Mouse (Mus musculus): ENCODE measurements at regions not wholly inside any gene's neighbourhood (a gene's known extent, or its start where the extent isn't known, plus 50 kb on each side); places are given as distances from the start of the nearest gene placed in this dataset.
A peak's percentile ranks its signal among the peaks of the same experiment; 100 is the strongest.

GRCm38 (mm10) chr2:56083226-56083625, 647.5 kb downstream of the Kcnj3 start:
- Histone ChIP-seq H3K27me3 (replicated peaks) (no peaks in the 10 kb centered on the region), H3K4me3 (replicated peaks) (no peak overlapping the region), H3K9me3 (no peaks in the 10 kb centered on the region), H3K4me1 (replicated peaks) (no peaks in the 10 kb centered on the region), H3K4me2 (replicated peaks) (no peak overlapping the region), H3K27ac (no peak overlapping the region), H3K9ac (no peak overlapping the region), H3K36me3 (no peaks in the 10 kb centered on the region)
- WGBS, result 50% methylated on average over 1 of the region's 1 CpGs
- ATAC-seq, result no peak

DNA sequence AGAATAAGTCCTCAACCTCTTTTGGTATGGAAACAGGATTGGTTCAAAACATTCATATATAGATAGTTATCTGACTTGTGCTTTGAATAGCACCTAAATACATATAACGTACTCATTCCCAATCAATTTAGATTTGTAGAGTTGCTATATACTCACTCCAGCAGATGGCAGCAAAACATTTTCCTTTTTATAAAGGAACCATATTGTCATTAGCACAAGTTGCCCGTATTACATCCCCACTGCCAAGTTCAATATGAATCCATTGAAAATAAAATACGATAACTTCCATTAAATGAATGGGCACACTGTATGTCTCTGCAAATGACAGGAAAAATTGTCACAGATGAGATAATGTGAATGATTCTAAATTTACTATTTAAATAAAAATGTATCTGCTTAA, 673.8 kb downstream of the Kcnj3 start:
- no peaks in the 10 kb centered on the region for H3K36me3 ChIP-seq
- no peak overlapping the region for H3K4me2 ChIP-seq (replicated peaks)
- H3K9me3 ChIP-seq, result no peaks in the 10 kb centered on the region
- no peaks in the 10 kb centered on the region for H3K4me1 ChIP-seq (replicated peaks)
- 46% methylated on average over 3 of the region's 3 CpGs for WGBS
- no peak overlapping the region for H3K27ac ChIP-seq
- ATAC-seq, result no peak
- no peaks in the 10 kb centered on the region for H3K27me3 ChIP-seq (replicated peaks)
- no peak overlapping the region for H3K9ac ChIP-seq
- no peak overlapping the region for H3K4me3 ChIP-seq (replicated peaks)

DNA sequence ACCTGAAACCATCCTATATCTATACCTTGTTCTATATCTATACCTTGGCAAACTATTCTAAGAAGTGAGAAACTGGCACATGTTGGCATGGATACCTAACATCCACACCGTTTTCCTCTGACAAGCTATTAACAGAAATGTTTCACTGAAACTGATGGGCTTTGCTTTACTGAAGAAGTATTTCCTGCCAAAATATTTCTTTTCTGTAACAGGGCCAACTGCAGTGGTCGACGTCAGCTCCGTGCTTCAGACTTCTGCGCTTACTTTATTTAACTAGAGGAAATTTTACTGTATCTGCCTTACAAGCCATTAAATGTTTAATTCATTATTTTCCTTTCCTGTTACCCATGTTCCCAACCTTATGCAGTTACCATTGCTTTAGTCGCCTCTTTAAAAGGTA, 674.2 kb downstream of the Kcnj3 start:
- Histone ChIP-seq H3K4me1 (replicated peaks) (no peaks in the 10 kb centered on the region), H3K4me3 (replicated peaks) (no peak overlapping the region), H3K36me3 (no peaks in the 10 kb centered on the region), H3K9ac (no peak overlapping the region), H3K4me2 (replicated peaks) (no peak overlapping the region), H3K27me3 (replicated peaks) (no peaks in the 10 kb centered on the region), H3K27ac (no peak overlapping the region), H3K9me3 (no peaks in the 10 kb centered on the region)
- no peak for ATAC-seq
- 50% methylated on average over 6 of the region's 6 CpGs for WGBS

DNA sequence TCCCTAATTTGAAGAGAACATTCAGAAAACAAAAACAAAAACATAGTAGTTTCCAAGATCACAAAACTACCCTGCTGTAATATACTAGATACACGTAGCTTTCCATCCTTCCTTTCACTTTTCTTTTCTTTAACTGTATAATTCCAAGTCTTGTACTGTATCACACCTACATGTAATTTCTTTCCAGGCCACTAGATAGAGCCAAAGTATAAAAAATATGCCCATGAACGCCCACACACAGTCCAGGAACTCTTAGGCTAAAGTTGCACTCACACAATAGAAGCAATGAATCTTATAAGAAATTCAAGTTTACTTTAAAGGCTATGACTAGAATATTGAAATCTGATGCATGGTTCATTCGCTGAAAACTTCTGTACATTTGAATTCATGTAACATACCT, 678.7 kb downstream of the Kcnj3 start:
- H3K9me3 ChIP-seq, result no peaks in the 10 kb centered on the region
- H3K4me1 ChIP-seq (replicated peaks), result no peaks in the 10 kb centered on the region
- H3K9ac ChIP-seq, result no peak overlapping the region
- ATAC-seq, result peak; percentile 75
- no peaks in the 10 kb centered on the region for H3K27me3 ChIP-seq (replicated peaks)
- no peak overlapping the region for H3K27ac ChIP-seq
- no peaks in the 10 kb centered on the region for H3K36me3 ChIP-seq
- WGBS, result 20% methylated on average over 3 of the region's 3 CpGs
- no peak overlapping the region for H3K4me2 ChIP-seq (replicated peaks)
- no peak overlapping the region for H3K4me3 ChIP-seq (replicated peaks)

- Histone ChIP-seq H3K36me3 (no peaks in the 10 kb centered on the region), H3K4me3 (replicated peaks) (no peak overlapping the region), H3K27me3 (replicated peaks) (no peaks in the 10 kb centered on the region), H3K4me1 (replicated peaks) (no peaks in the 10 kb centered on the region), H3K4me2 (replicated peaks) (no peak overlapping the region), H3K27ac (no peak overlapping the region), H3K9me3 (no peaks in the 10 kb centered on the region), H3K9ac (no peak overlapping the region)
- 29% methylated on average over 6 of the region's 6 CpGs for WGBS
- ATAC-seq, result no peak
Observed at GRCm38 (mm10) chr2:56119368-56119767, 683.6 kb downstream of the Kcnj3 start.

- no peaks in the 10 kb centered on the region for H3K36me3 ChIP-seq
- no peak overlapping the region for H3K4me2 ChIP-seq (replicated peaks)
- H3K9me3 ChIP-seq, result no peaks in the 10 kb centered on the region
- H3K27ac ChIP-seq, result no peak overlapping the region
- no peaks in the 10 kb centered on the region for H3K27me3 ChIP-seq (replicated peaks)
- no peak overlapping the region for H3K4me3 ChIP-seq (replicated peaks)
- H3K4me1 ChIP-seq (replicated peaks), result no peaks in the 10 kb centered on the region
- whole genome bisulfite sequencing, result 71% methylated on average over 6 of the region's 6 CpGs
- ATAC-seq, result no peak
- no peak overlapping the region for H3K9ac ChIP-seq
Observed at GRCm38 (mm10) chr2:56147107-56147615, 711.4 kb downstream of the Kcnj3 start.

- Histone ChIP-seq H3K27me3 (replicated peaks) (no peaks in the 10 kb centered on the region), H3K4me2 (replicated peaks) (no peak overlapping the region), H3K27ac (no peak overlapping the region), H3K36me3 (no peaks in the 10 kb centered on the region), H3K4me1 (replicated peaks) (no peaks in the 10 kb centered on the region), H3K9me3 (no peaks in the 10 kb centered on the region), H3K4me3 (replicated peaks) (no peak overlapping the region), H3K9ac (no peak overlapping the region)
- WGBS, result 74% methylated on average over 8 of the region's 8 CpGs
- no peak for ATAC-seq
Observed at GRCm38 (mm10) chr2:56196449-56196848, 760.7 kb downstream of the Kcnj3 start.

GRCm38 (mm10) chr2:56227476-56227875, 791.7 kb downstream of the Kcnj3 start:
- H3K4me1 ChIP-seq (replicated peaks), result no peaks in the 10 kb centered on the region
- ATAC-seq, result no peak
- H3K27ac ChIP-seq, result no peak overlapping the region
- no peak overlapping the region for H3K4me3 ChIP-seq (replicated peaks)
- H3K9me3 ChIP-seq, result no peaks in the 10 kb centered on the region
- WGBS, result 78% methylated on average over 7 of the region's 7 CpGs
- H3K36me3 ChIP-seq, result no peaks in the 10 kb centered on the region
- no peaks in the 10 kb centered on the region for H3K27me3 ChIP-seq (replicated peaks)
- no peak overlapping the region for H3K9ac ChIP-seq
- no peak overlapping the region for H3K4me2 ChIP-seq (replicated peaks)

DNA sequence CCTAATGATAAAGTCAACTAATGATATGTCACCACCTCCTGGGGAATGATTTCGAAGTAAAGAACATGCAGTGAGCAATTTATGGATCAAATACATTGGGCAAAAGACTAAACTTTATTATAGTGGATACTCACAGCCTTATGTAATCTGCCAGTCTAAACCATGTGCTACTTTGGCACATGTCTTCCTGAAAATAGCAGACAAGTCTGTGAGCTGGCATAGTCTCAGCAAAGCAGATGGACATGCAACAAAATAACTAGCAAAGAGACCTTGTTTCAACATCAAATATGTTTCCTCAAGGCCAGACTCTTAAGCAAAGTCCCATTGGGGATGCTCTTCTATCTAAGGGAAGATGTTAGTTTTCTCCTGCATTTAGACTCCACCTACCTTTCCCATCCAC, 797.3 kb downstream of the Kcnj3 start:
- H3K4me2 ChIP-seq (replicated peaks), result no peak overlapping the region
- ATAC-seq, result no peak

DNA sequence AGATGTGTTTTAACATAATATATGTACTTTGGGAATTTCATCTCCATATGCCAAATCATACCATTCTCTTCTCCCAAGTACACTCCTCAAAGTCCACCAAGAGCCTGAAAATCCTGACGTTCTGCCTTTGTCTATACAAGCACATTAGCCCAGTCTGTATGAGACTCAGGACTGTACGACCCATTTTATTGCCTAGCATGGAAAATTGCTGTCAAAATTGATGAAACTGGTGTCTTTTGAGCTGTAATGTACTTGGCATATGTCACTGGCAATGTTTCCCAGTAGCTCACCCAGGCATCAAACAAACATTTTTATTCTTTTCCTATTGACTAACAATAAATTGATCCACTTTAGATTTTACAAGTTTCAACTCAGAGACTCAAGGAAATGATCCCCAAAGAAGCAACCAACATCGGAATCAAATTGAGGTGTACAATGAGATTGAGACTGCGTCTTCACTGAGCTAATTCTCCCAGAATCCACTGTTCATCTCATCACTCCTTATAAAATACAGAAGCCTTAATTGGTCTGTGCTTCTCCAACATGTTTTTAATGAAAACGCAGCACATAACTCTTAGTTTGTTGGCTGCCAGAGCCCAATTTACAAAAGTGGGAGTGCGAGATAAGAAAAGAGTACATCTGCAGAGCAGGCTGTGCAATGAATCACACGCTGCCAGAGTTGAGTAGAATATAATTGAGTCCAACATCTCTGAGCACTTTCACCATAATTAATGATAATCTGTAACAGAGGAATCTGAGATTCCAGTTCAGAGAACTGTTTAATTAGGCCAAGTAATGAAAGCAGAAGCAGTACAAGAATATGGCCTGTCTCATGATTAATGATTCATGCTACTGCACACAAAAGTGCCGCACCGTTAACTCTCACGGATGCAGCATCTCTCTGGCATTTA, 821.5 kb downstream of the Kcnj3 start:
- Histone ChIP-seq H3K9me3 (no peaks in the 10 kb centered on the region), H3K27me3 (replicated peaks) (no peaks in the 10 kb centered on the region), H3K9ac (no peak overlapping the region), H3K36me3 (no peaks in the 10 kb centered on the region), H3K4me1 (replicated peaks) (no peaks in the 10 kb centered on the region), H3K4me3 (replicated peaks) (no peak overlapping the region), H3K4me2 (replicated peaks) (no peak overlapping the region), H3K27ac (no peak overlapping the region)
- 68% methylated on average over 10 of the region's 10 CpGs for WGBS
- no peak for ATAC-seq

More for the DNA sequence above, 797.3 kb downstream of the Kcnj3 start:
- no peak overlapping the region for H3K27ac ChIP-seq
- H3K9ac ChIP-seq, result no peak overlapping the region
- WGBS, result 72% methylated on average over 1 of the region's 1 CpGs
- H3K4me3 ChIP-seq (replicated peaks), result no peak overlapping the region
- H3K27me3 ChIP-seq (replicated peaks), result no peaks in the 10 kb centered on the region
- H3K9me3 ChIP-seq, result no peaks in the 10 kb centered on the region
- H3K36me3 ChIP-seq, result no peaks in the 10 kb centered on the region
- H3K4me1 ChIP-seq (replicated peaks), result no peaks in the 10 kb centered on the region

DNA sequence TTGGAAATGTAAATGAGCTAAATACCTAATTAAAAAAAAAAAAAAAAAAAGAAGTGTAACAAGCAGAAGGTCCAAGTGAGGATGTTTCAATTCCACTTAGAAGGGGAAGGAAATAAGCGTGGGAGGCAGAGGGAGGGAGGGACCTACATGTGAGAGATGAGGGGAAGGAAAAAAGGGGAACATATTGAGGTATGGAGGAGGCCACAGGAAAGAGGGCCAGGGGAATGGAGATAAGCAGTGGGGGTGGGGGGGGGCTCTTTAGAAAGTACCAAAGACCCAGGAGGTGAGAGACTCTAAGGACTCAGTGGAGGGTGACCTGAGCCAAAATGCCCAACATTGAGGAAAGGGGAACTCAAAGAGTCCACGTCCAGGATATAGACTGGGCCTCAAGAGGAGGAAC, 818.9 kb downstream of the Nr4a2 start:
- ATAC-seq, result no peak
- Histone ChIP-seq H3K27ac (no peak overlapping the region), H3K4me2 (replicated peaks) (no peak overlapping the region), H3K27me3 (replicated peaks) (no peaks in the 10 kb centered on the region), H3K36me3 (no peaks in the 10 kb centered on the region), H3K4me3 (replicated peaks) (no peak overlapping the region), H3K9ac (no peak overlapping the region), H3K4me1 (replicated peaks) (no peaks in the 10 kb centered on the region), H3K9me3 (no peaks in the 10 kb centered on the region)
- 79% methylated on average over 2 of the region's 2 CpGs for WGBS

DNA sequence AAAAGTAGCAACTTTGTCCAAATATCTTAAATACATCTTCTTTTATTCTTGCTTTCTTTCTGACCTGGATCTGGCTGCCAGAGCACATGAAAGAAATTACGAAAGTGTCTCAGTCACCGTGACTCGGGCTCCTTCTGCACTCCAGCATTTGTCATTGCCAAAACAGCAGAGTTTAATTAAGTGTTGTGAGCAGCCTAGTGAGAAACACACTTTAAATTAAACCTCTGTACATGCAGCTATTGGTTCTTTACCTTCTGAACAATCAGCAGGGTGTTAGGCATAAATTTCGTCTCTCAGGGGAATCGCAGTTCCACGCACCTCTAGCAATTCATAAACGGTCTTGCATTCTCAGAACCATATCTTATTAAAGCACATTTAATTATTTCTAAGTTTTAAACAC, 802.1 kb downstream of the Nr4a2 start:
- Histone ChIP-seq H3K9ac (no peak overlapping the region), H3K36me3 (no peaks in the 10 kb centered on the region), H3K4me2 (replicated peaks) (no peak overlapping the region), H3K4me1 (replicated peaks) (no peaks in the 10 kb centered on the region), H3K27me3 (replicated peaks) (no peaks in the 10 kb centered on the region), H3K27ac (no peak overlapping the region), H3K4me3 (replicated peaks) (no peak overlapping the region), H3K9me3 (no peaks in the 10 kb centered on the region)
- 76% methylated on average over 7 of the region's 7 CpGs for WGBS
- ATAC-seq, result no peak

GRCm38 (mm10) chr2:56322508-56322907, 801.3 kb downstream of the Nr4a2 start:
- no peaks in the 10 kb centered on the region for H3K9me3 ChIP-seq
- H3K4me2 ChIP-seq (replicated peaks), result no peak overlapping the region
- ATAC-seq, result no peak
- no peak overlapping the region for H3K4me3 ChIP-seq (replicated peaks)
- 88% methylated on average over 5 of the region's 5 CpGs for WGBS
- H3K4me1 ChIP-seq (replicated peaks), result no peaks in the 10 kb centered on the region
- no peak overlapping the region for H3K27ac ChIP-seq
- no peaks in the 10 kb centered on the region for H3K36me3 ChIP-seq
- H3K9ac ChIP-seq, result no peak overlapping the region
- no peaks in the 10 kb centered on the region for H3K27me3 ChIP-seq (replicated peaks)

All from intestine, embryonic 15.5 days (tissue).